Mouse (Mus musculus): ENCODE data around the gene Sema3d.

- no peak for TF ChIP-seq POLR2A (IDR thresholded peaks at IDR 0.05; ENCODE audit: borderline replicate concordance, extremely low read depth, low read depth, low read length)
- no peak for TF ChIP-seq CTCF (IDR thresholded peaks at IDR 0.05; ENCODE audit: insufficient read depth, low read length)
Observed at GRCm38 (mm10) chr5:12487926-12488325, 104.7 kb downstream of the Sema3d start.

Data from lung, adult 2 months (tissue).